Mouse (Mus musculus): Measurements from ENCODE around the gene P2ry14. TPM values are rescaled to one million over a fixed set of nuclear protein-coding genes. Genes with fewer than 3 reads are reported as not detected.
"Not testable (repeated sequence)": the region's sequence is repeated elsewhere in the genome, so short reads cannot be mapped to it uniquely, and the experiment has no call there.

P2ry14 gene
- total RNA-seq, 1 experiment = 0.18 TPM

GRCm38 (mm10) chr3:59141507-59142305 is 11.7 kb downstream of the P2ry14 start:
- Histone ChIP-seq H3K9ac (ENCODE audit: insufficient read depth, low read depth, low read length, poor library complexity, severe bottlenecking) (no peak overlapping the region), H3K9me3 (ENCODE audit: control insufficient read depth, insufficient read depth, low read depth, low read length) (no peaks in the 10 kb centered on the region), H3K27ac (ENCODE audit: insufficient read depth, low read depth, low read length, poor library complexity, severe bottlenecking) (no peak overlapping the region), H3K36me3 (ENCODE audit: control insufficient read depth, insufficient read depth, low read length, poor library complexity, severe bottlenecking) (no peaks in the 10 kb centered on the region), H3K4me1 (ENCODE audit: control insufficient read depth in 2 of 2, insufficient read depth in 2 of 2, low read length in 2 of 2, poor library complexity in 1 of 2) (no peaks in the 10 kb centered on the region), H3K4me3 (ENCODE audit: insufficient read depth in 1 of 2, low read depth in 1 of 2, low read length in 2 of 2, poor library complexity in 1 of 2, severe bottlenecking in 1 of 2) (no peak overlapping the region)
- DNase-seq (ENCODE audit: low read depth, low spot score) = no peak
- TF ChIP-seq CHD2 (IDR thresholded peaks at IDR 0.05; ENCODE audit: low read depth, low read length) (no peak), HCFC1 (IDR thresholded peaks at IDR 0.05; ENCODE audit: borderline replicate concordance, insufficient read depth, low read length) (no peak), ZNF384 (IDR thresholded peaks at IDR 0.05; ENCODE audit: low read depth, low read length) (no peak), MAFK (IDR thresholded peaks at IDR 0.05; ENCODE audit: insufficient read depth, low read depth, low read length) (no peak), ZC3H11A (IDR thresholded peaks at IDR 0.05; ENCODE audit: borderline replicate concordance, low read depth, low read length) (no peak)
- in situ Hi-C loops (cut with MboI; ENCODE audit: low sequenced_read_pairs in 2 of 2, unreplicated experiment in 2 of 2) = no loop called here

GRCm38 (mm10) chr3:59140941-59141340 is 12.5 kb downstream of the P2ry14 start:
- H3K9ac ChIP-seq (ENCODE audit: insufficient read depth, low read depth, low read length, poor library complexity, severe bottlenecking); H3K9me3 ChIP-seq (ENCODE audit: control insufficient read depth, insufficient read depth, low read depth, low read length); in situ Hi-C loops (cut with MboI; ENCODE audit: low sequenced_read_pairs in 2 of 2, unreplicated experiment in 2 of 2); H3K4me3 ChIP-seq (ENCODE audit: insufficient read depth in 1 of 2, low read depth in 1 of 2, low read length in 2 of 2, poor library complexity in 1 of 2, severe bottlenecking in 1 of 2); H3K27ac ChIP-seq (ENCODE audit: insufficient read depth, low read depth, low read length, poor library complexity, severe bottlenecking); H3K4me1 ChIP-seq (ENCODE audit: control insufficient read depth in 2 of 2, insufficient read depth in 2 of 2, low read length in 2 of 2, poor library complexity in 1 of 2); DNase-seq (ENCODE audit: low read depth, low spot score); H3K36me3 ChIP-seq (ENCODE audit: control insufficient read depth, insufficient read depth, low read length, poor library complexity, severe bottlenecking): not testable (repeated sequence)

GRCm38 (mm10) chr3:59140115-59140514 is 13.3 kb downstream of the P2ry14 start:
- H3K27ac ChIP-seq (ENCODE audit: insufficient read depth, low read depth, low read length, poor library complexity, severe bottlenecking) = no peak overlapping the region
- no peaks in the 10 kb centered on the region for H3K4me1 ChIP-seq (ENCODE audit: control insufficient read depth in 2 of 2, insufficient read depth in 2 of 2, low read length in 2 of 2, poor library complexity in 1 of 2)
- no peaks in the 10 kb centered on the region for H3K9me3 ChIP-seq (ENCODE audit: control insufficient read depth, insufficient read depth, low read depth, low read length)
- no peak for DNase-seq (ENCODE audit: low read depth, low spot score)
- no peak overlapping the region for H3K4me3 ChIP-seq (ENCODE audit: insufficient read depth in 1 of 2, low read depth in 1 of 2, low read length in 2 of 2, poor library complexity in 1 of 2, severe bottlenecking in 1 of 2)
- H3K9ac ChIP-seq (ENCODE audit: insufficient read depth, low read depth, low read length, poor library complexity, severe bottlenecking) = no peak overlapping the region
- H3K36me3 ChIP-seq (ENCODE audit: control insufficient read depth, insufficient read depth, low read length, poor library complexity, severe bottlenecking) = no peaks in the 10 kb centered on the region
- in situ Hi-C loops (cut with MboI; ENCODE audit: low sequenced_read_pairs in 2 of 2, unreplicated experiment in 2 of 2) = no loop called here
- TF ChIP-seq MAFK (IDR thresholded peaks at IDR 0.05; ENCODE audit: insufficient read depth, low read depth, low read length) (no peak), ZNF384 (IDR thresholded peaks at IDR 0.05; ENCODE audit: low read depth, low read length) (no peak), ZC3H11A (IDR thresholded peaks at IDR 0.05; ENCODE audit: borderline replicate concordance, low read depth, low read length) (no peak), CHD2 (IDR thresholded peaks at IDR 0.05; ENCODE audit: low read depth, low read length) (no peak), HCFC1 (IDR thresholded peaks at IDR 0.05; ENCODE audit: borderline replicate concordance, insufficient read depth, low read length) (no peak)

- Histone ChIP-seq H3K9me3 (ENCODE audit: control insufficient read depth, insufficient read depth, low read depth, low read length) (no peaks in the 10 kb centered on the region), H3K4me3 (ENCODE audit: insufficient read depth in 1 of 2, low read depth in 1 of 2, low read length in 2 of 2, poor library complexity in 1 of 2, severe bottlenecking in 1 of 2) (no peak overlapping the region), H3K4me1 (ENCODE audit: control insufficient read depth in 2 of 2, insufficient read depth in 2 of 2, low read length in 2 of 2, poor library complexity in 1 of 2) (no peaks in the 10 kb centered on the region), H3K9ac (ENCODE audit: insufficient read depth, low read depth, low read length, poor library complexity, severe bottlenecking) (no peak overlapping the region), H3K27ac (ENCODE audit: insufficient read depth, low read depth, low read length, poor library complexity, severe bottlenecking) (no peak overlapping the region), H3K36me3 (ENCODE audit: control insufficient read depth, insufficient read depth, low read length, poor library complexity, severe bottlenecking) (no peaks in the 10 kb centered on the region)
- in situ Hi-C loops (cut with MboI; ENCODE audit: low sequenced_read_pairs in 2 of 2, unreplicated experiment in 2 of 2) = no loop called here
- DNase-seq (ENCODE audit: low read depth, low spot score) = no peak
- TF ChIP-seq CHD2 (IDR thresholded peaks at IDR 0.05; ENCODE audit: low read depth, low read length) (no peak), HCFC1 (IDR thresholded peaks at IDR 0.05; ENCODE audit: borderline replicate concordance, insufficient read depth, low read length) (no peak), ZC3H11A (IDR thresholded peaks at IDR 0.05; ENCODE audit: borderline replicate concordance, low read depth, low read length) (no peak), ZNF384 (IDR thresholded peaks at IDR 0.05; ENCODE audit: low read depth, low read length) (no peak), MAFK (IDR thresholded peaks at IDR 0.05; ENCODE audit: insufficient read depth, low read depth, low read length) (no peak)
These were observed 13.8 kb downstream of the P2ry14 start for GRCm38 (mm10) chr3:59139651-59140051.
